Mouse (Mus musculus) brain, embryonic 18.5 days (tissue): Measurements from ENCODE around the gene Fsip1.

Experiments used
- DNase-seq: peaks from one replicate; pipeline ENCODE4 v3.0.0-alpha.2; 2012; ENCODE audit warnings: low read depth, low spot score

Gene Fsip1

GRCm38 (mm10) chr2:118124437-118124836 lies 132.3 kb downstream of the Fsip1 start:
- DNase-seq = no peak

- no peak for DNase-seq
These were observed 133.0 kb downstream of the Fsip1 start for GRCm38 (mm10) chr2:118123743-118124142.

DNA sequence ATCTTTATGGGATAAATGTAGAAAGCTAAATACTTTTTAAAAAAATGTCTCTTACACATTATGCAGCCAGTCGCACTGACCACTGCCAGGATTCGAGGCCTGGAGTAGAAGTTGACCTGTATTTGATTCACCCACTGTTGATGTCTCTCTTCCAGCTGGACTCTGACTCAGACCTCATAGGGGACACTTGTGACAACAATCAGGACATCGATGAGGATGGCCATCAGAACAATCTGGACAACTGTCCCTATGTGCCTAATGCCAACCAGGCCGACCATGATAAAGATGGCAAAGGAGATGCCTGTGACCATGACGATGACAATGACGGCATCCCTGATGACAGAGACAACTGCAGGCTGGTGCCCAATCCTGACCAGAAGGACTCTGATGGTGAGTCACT lies 134.5 kb downstream of the Fsip1 start:
- DNase-seq = no peak

GRCm38 (mm10) chr2:118120751-118121150 lies 136.0 kb downstream of the Fsip1 start:
- no peak for DNase-seq

DNA sequence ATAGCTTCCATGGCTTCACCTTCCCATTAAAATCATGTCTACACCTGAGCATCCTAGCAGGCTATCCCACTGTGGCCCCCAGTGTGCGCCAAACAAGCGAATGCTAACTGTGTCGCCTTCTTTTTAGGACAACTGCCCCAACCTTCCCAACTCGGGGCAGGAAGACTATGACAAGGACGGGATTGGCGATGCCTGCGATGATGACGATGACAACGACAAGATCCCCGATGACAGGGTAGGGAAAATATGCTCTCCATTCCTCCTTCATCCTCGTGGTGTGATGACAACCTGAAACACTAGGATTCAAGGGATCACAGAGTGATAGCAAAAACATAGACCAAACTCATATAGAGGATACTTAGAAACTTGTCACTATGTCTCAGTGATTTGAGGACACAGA lies 136.7 kb downstream of the Fsip1 start:
- no peak for DNase-seq

DNA sequence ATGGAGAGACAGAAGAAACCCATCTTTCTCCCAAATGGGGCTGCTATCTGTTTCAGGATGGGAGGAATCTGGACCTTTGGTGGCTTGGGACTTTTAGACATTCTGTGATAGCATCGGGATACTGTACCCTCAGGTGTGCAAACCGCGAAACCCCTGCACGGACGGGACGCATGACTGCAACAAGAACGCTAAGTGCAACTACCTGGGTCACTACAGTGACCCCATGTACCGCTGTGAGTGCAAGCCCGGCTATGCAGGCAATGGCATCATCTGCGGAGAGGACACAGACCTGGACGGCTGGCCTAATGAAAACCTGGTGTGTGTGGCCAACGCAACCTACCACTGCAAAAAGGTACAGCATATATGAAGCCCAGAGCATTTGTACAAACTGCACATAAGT lies 137.1 kb downstream of the Fsip1 start:
- no peak for DNase-seq

DNA sequence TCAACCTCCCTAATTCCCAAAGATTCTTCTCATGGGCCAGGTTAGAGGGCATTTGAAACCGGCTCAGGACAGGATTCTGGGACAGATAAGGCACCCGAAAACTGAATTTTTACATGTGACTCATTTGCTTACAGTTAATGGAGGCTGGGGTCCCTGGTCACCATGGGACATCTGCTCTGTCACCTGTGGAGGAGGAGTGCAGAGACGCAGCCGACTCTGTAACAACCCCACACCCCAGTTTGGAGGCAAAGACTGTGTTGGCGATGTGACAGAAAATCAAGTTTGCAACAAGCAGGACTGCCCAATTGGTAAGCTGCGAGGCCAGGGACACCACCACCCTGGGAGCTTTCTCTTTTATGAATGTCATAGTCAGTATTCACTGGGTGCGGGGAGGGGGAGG lies 138.3 kb downstream of the Fsip1 start:
- no peak for DNase-seq

- no peak for DNase-seq
These were observed 138.7 kb downstream of the Fsip1 start for GRCm38 (mm10) chr2:118118045-118118444.

DNA sequence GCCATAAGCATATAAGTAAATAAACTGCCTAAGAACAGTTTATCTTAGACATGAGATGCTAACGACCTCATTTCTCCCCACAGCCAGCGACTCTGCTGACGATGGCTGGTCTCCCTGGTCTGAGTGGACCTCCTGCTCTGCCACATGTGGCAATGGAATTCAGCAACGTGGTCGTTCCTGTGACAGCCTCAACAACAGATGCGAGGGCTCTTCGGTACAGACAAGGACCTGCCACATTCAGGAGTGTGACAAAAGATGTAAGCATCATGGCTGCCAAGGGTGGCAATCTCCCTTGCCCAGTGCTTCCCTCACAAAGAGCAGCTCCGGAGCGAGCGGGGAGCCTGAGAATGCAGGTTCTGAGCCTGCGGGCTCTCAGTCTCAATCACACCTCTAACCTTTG lies 139.4 kb downstream of the Fsip1 start:
- DNase-seq = no peak

GRCm38 (mm10) chr2:118116754-118117290 lies 139.9 kb downstream of the Fsip1 start:
- DNase-seq = no peak

DNA sequence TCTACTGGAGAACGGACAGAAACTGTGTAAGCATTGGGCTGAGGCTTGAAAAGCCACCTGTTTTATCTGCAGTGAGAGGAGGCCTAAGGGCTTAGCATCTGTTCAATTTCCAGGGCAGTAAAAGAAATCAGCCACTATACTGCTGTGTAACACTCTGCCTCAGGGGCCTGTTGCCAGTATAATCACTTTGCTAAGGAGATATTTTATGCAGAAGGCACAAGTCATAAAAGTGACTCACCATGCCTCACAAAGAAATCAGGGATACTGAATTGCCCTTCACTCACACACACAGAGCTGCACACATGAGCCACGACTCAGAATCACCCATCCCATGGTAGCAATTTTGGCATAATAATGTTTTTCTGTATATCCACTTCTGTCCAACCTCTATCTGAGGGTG lies 140.6 kb downstream of the Fsip1 start:
- no peak for DNase-seq

DNA sequence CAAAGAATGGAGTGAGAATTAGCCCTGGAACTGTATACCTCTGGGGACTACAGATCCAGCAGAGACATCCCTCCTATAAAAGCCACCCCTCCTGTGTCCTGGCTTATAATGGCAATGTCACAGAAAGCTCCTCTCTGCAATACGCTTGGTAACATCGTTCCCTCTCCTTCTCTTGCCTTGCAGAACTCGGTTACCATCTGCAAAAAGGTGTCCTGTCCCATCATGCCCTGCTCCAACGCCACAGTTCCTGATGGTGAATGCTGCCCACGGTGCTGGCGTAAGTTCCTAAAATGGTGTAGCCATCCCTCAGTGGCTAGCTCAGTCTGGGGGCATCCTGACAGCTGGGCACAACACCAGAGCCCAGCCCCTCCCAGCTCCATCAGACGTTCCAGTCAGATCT lies 141.1 kb downstream of the Fsip1 start:
- DNase-seq = no peak

- DNase-seq = no peak
These were observed 142.1 kb downstream of the Fsip1 start for GRCm38 (mm10) chr2:118114671-118115070.

DNA sequence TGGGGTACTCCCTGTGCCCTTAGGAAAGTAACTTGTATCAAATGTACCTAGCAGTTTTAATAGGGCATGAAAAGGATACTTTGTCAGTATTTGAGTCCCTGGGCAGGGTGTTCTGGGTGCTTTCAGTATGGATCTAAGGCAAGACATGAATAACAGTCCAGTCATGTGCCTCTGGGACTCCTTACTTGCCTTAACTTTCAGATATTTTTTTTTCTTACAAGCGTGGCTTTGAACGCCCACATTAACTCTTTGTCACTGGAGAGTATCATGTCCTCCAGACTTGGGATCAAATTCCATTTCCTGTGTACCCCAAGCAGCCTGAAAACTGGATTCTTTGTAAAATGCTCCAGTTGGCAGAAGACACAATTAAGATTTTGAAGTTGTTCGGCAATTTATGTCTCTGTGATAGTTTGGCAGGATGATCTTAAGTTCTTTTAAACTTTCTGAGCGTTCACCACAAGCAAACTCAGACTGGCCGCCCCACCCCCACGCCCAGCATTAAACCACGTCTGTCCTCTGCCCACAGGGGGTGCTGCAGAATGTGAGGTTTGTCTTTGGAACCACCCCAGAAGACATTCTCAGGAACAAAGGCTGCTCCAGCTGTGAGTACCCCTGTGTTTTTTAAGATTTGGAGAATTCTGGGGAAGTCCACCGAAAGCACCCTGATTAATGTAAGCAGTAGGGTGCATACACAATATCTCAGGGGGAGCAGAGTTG lies 142.8 kb downstream of the Fsip1 start:
- DNase-seq = no peak

- DNase-seq = no peak
These were observed 143.8 kb downstream of the Fsip1 start for GRCm38 (mm10) chr2:118112846-118113479.

DNA sequence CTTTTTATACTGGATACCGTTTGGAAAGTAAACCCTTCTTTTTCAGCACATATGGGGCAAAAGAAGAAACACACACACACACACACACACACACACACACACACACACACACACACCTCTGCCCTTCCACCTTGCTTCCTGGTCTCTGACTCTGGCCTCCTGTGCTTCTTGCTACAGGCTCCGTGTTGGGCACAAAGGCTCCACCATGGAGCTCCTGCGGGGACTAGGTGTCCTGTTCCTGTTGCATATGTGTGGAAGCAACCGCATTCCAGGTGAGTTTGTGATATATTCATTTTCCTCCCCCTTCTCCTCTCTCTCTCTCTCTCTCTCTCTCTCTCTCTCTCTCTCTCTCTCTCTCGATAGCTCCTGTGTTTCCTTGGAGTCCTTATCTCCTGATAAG lies 144.3 kb downstream of the Fsip1 start:
- DNase-seq = no peak

- peak; percentile 24 for DNase-seq
These were observed 145.2 kb downstream of the Fsip1 start, which contains the start of gene Thbs1 for GRCm38 (mm10) chr2:118111488-118112131. TSS of gene Thbs1 (plus strand) at chr2:118111876.

DNA sequence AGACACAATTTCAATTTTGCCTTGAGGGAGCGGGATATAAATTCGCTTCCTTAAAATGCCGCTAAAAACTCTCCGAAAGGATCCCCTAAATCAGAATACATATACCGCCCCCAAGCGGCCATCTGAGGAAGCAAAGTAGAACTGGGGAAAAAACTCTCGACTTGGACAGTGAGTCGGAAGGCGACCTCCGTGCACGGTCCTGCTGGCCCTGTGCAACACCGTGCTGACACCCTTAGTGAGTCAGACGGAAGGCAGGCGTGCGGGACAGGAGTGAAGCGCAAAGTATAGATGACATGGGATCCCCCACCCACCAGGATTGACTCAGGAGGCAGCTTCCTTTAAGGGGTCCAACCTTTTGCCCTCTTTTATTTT lies 145.7 kb downstream of the Fsip1 start:
- peak; percentile 73 for DNase-seq

DNA sequence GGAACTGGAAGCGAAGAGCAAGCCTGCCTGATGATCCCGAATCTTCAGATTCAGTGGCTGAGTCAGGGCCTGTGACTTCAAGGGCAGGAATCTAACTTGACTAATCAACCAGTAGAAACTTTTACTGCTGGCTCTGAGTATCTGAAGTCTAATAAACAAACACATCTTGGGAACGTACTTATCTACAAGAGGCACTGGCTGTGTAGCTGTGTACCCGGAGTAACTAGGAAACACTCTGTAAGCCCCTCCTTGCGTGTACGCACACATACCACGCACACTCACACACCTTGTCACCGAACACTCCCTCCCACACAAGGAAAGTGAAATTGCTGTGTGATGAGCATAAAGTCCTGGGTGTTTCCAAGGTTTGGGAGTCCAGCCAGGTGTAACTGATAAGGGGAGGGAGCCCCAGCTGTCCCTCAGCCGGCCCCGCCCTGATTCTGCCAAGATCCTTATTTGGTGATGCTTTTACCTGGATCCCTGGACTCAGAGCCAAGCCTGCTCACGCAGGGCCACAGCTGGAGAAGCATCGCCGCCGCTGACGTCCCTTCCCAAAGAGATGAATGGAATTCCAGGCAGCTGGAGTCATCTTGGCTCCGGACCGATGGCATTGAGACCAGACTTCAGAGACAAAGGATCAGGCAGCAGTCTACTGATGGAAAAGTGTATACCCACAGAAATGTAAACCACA lies 146.4 kb downstream of the Fsip1 start:
- no peak for DNase-seq

- no peak for DNase-seq
These were observed 154.6 kb downstream of the Fsip1 start for GRCm38 (mm10) chr2:118102169-118102568.

DNA sequence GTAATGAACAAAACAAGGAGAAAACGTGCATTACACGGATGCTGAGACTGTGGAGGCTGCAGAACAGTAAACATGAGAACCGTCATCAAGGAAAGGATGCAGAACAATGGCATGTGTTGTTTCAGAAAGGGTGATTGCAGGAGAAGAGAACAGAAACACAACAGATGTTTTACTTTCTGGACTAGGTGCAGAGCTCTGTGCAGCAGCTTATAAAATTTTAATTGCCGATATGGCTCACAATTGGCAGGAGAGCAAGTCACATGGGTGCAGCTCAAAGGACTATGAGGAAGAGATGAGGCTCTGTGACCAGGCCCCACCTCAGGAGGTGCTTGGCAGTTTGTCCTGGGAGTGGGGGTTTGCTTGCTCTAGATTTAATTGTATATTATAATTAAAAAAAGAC lies 157.7 kb downstream of the Fsip1 start:
- no peak for DNase-seq

GRCm38 (mm10) chr2:118091226-118091625 lies 165.5 kb downstream of the Fsip1 start:
- DNase-seq = no peak
